Mouse (Mus musculus): ENCODE data around the gene Ctdsp2. TPM values are rescaled to one million over a fixed set of nuclear protein-coding genes. Genes with fewer than 3 reads are reported as not detected.
A peak's percentile ranks its signal among the peaks of the same experiment; 100 is the strongest.

The Ctdsp2 gene
- polyA plus RNA-seq, 1 experiment from 2014 or later: 22.9 TPM

- Histone ChIP-seq H3K27ac (peak overlapping the region; percentile 66), H3K9me3 (ENCODE audit: control insufficient read depth, low read length) (no peaks in the 10 kb centered on the region), H3K4me3 (replicated peaks; ENCODE audit: low read length) (0 out of 2 replicates have a peak overlapping the region, but pooled peaks have one; percentile 1), H3K4me2 (replicated peaks) (peak overlapping the region; percentile 48), H3K4me1 (replicated peaks; ENCODE audit: control insufficient read depth, insufficient read depth, low read length) (peaks cover 15% of the 10 kb centered on the region), H3K36me3 (replicated peaks; ENCODE audit: control insufficient read depth, insufficient read depth) (no peaks in the 10 kb centered on the region), H3K9ac (peak overlapping the region; percentile 49), H3K27me3 (ENCODE audit: control insufficient read depth, insufficient read depth, low read length) (peaks cover 58% of the 10 kb centered on the region)
- DNase-seq (ENCODE audit: low spot score) (peak; percentile 68), ATAC-seq (ENCODE audit: low FRiP score) (peak; percentile 81)
- 1% methylated on average over 25 of the region's 25 CpGs for WGBS
These were observed 21.0 kb upstream of the Ctdsp2 start for GRCm38 (mm10) chr10:126957359-126958107.

GRCm38 (mm10) chr10:126960496-126960895, 18.0 kb upstream of the Ctdsp2 start:
- Histone ChIP-seq H3K9me3 (ENCODE audit: control insufficient read depth, low read length) (no peaks in the 10 kb centered on the region), H3K4me1 (replicated peaks; ENCODE audit: control insufficient read depth, insufficient read depth, low read length) (peaks cover 15% of the 10 kb centered on the region), H3K4me3 (replicated peaks; ENCODE audit: low read length) (no peak overlapping the region), H3K9ac (no peak overlapping the region), H3K27me3 (ENCODE audit: control insufficient read depth, insufficient read depth, low read length) (peaks cover 60% of the 10 kb centered on the region), H3K36me3 (replicated peaks; ENCODE audit: control insufficient read depth, insufficient read depth) (no peaks in the 10 kb centered on the region), H3K4me2 (replicated peaks) (no peak overlapping the region), H3K27ac (no peak overlapping the region)
- WGBS: 81% methylated on average over 8 of the region's 8 CpGs
- no peak for DNase-seq (ENCODE audit: low spot score)
- no peak for ATAC-seq (ENCODE audit: low FRiP score)

- H3K4me2 ChIP-seq (replicated peaks): no peak overlapping the region
- no peak for ATAC-seq (ENCODE audit: low FRiP score)
- no peak overlapping the region for H3K27ac ChIP-seq
- no peaks in the 10 kb centered on the region for H3K36me3 ChIP-seq (replicated peaks; ENCODE audit: control insufficient read depth, insufficient read depth)
- peaks cover 12% of the 10 kb centered on the region for H3K4me1 ChIP-seq (replicated peaks; ENCODE audit: control insufficient read depth, insufficient read depth, low read length)
- H3K4me3 ChIP-seq (replicated peaks; ENCODE audit: low read length): no peak overlapping the region
- no peak for DNase-seq (ENCODE audit: low spot score)
- WGBS: 61% methylated on average over 10 of the region's 10 CpGs
- H3K9ac ChIP-seq: no peak overlapping the region
- H3K27me3 ChIP-seq (ENCODE audit: control insufficient read depth, insufficient read depth, low read length): peaks cover 49% of the 10 kb centered on the region
- H3K9me3 ChIP-seq (ENCODE audit: control insufficient read depth, low read length): no peaks in the 10 kb centered on the region
These were observed 16.8 kb upstream of the Ctdsp2 start for GRCm38 (mm10) chr10:126961757-126962156.

- Histone ChIP-seq H3K9ac (no peak overlapping the region; the same call in 1 of the 2 replicates), H3K27ac (no peak overlapping the region), H3K36me3 (replicated peaks; ENCODE audit: control insufficient read depth, insufficient read depth) (no peaks in the 10 kb centered on the region), H3K4me3 (replicated peaks; ENCODE audit: low read length) (no peak overlapping the region), H3K4me1 (replicated peaks; ENCODE audit: control insufficient read depth, insufficient read depth, low read length) (peaks cover 5% of the 10 kb centered on the region), H3K4me2 (replicated peaks) (0 out of 2 replicates have a peak overlapping the region, but pooled peaks have one; percentile 2), H3K9me3 (ENCODE audit: control insufficient read depth, low read length) (no peaks in the 10 kb centered on the region), H3K27me3 (ENCODE audit: control insufficient read depth, insufficient read depth, low read length) (peaks cover 49% of the 10 kb centered on the region)
- ATAC-seq (ENCODE audit: low FRiP score) (peak; percentile 46; the same call in 1 of the 2 replicates), DNase-seq (ENCODE audit: low spot score) (no peak)
- WGBS: 25% methylated on average over 15 of the region's 15 CpGs
These were observed 16.1 kb upstream of the Ctdsp2 start for GRCm38 (mm10) chr10:126962271-126962965.

- Histone ChIP-seq H3K4me2 (replicated peaks) (no peak overlapping the region), H3K4me1 (replicated peaks; ENCODE audit: control insufficient read depth, insufficient read depth, low read length) (peaks cover under 1% of the 10 kb centered on the region; the same call in 1 of the 2 replicates), H3K27ac (no peak overlapping the region), H3K36me3 (replicated peaks; ENCODE audit: control insufficient read depth, insufficient read depth) (no peaks in the 10 kb centered on the region), H3K4me3 (replicated peaks; ENCODE audit: low read length) (no peak overlapping the region), H3K9me3 (ENCODE audit: control insufficient read depth, low read length) (no peaks in the 10 kb centered on the region), H3K9ac (no peak overlapping the region), H3K27me3 (ENCODE audit: control insufficient read depth, insufficient read depth, low read length) (peaks cover 49% of the 10 kb centered on the region)
- DNase-seq (ENCODE audit: low spot score) (no peak), ATAC-seq (ENCODE audit: low FRiP score) (no peak)
- 46% methylated on average over 6 of the region's 6 CpGs for WGBS
These were observed 15.6 kb upstream of the Ctdsp2 start for GRCm38 (mm10) chr10:126962966-126963330.

- Histone ChIP-seq H3K4me1 (replicated peaks; ENCODE audit: control insufficient read depth, insufficient read depth, low read length) (no peaks in the 10 kb centered on the region; the same call in 1 of the 2 replicates), H3K36me3 (replicated peaks; ENCODE audit: control insufficient read depth, insufficient read depth) (no peaks in the 10 kb centered on the region), H3K27me3 (ENCODE audit: control insufficient read depth, insufficient read depth, low read length) (peaks cover 46% of the 10 kb centered on the region), H3K27ac (no peak overlapping the region), H3K4me3 (replicated peaks; ENCODE audit: low read length) (no peak overlapping the region), H3K9ac (no peak overlapping the region), H3K4me2 (replicated peaks) (no peak overlapping the region), H3K9me3 (ENCODE audit: control insufficient read depth, low read length) (no peaks in the 10 kb centered on the region)
- no peak for ATAC-seq (ENCODE audit: low FRiP score)
- DNase-seq (ENCODE audit: low spot score): no peak
- WGBS: 95% methylated on average over 8 of the region's 8 CpGs
These were observed 14.7 kb upstream of the Ctdsp2 start for GRCm38 (mm10) chr10:126963821-126964220.

- Histone ChIP-seq H3K36me3 (replicated peaks; ENCODE audit: control insufficient read depth, insufficient read depth) (no peaks in the 10 kb centered on the region), H3K4me1 (replicated peaks; ENCODE audit: control insufficient read depth, insufficient read depth, low read length) (peaks cover 5% of the 10 kb centered on the region; the same call in 1 of the 2 replicates), H3K9me3 (ENCODE audit: control insufficient read depth, low read length) (no peaks in the 10 kb centered on the region), H3K4me3 (replicated peaks; ENCODE audit: low read length) (no peak overlapping the region), H3K27me3 (ENCODE audit: control insufficient read depth, insufficient read depth, low read length) (peaks cover 24% of the 10 kb centered on the region), H3K9ac (no peak overlapping the region), H3K27ac (no peak overlapping the region), H3K4me2 (replicated peaks) (peak overlapping the region; percentile 22; the same call in 1 of the 2 replicates)
- DNase-seq (ENCODE audit: low spot score): no peak
- ATAC-seq (ENCODE audit: low FRiP score): no peak
- 8% methylated on average over 12 of the region's 12 CpGs for WGBS
These were observed 7.0 kb upstream of the Ctdsp2 start for GRCm38 (mm10) chr10:126971363-126972050.

GRCm38 (mm10) chr10:126972051-126972725, 6.3 kb upstream of the Ctdsp2 start:
- DNase-seq (ENCODE audit: low spot score) (no peak), ATAC-seq (ENCODE audit: low FRiP score) (peak; percentile 51; the same call in 1 of the 2 replicates)
- Histone ChIP-seq H3K27ac (no peak overlapping the region), H3K36me3 (replicated peaks; ENCODE audit: control insufficient read depth, insufficient read depth) (no peaks in the 10 kb centered on the region), H3K4me2 (replicated peaks) (peak overlapping the region; percentile 22), H3K4me3 (replicated peaks; ENCODE audit: low read length) (no peak overlapping the region), H3K9ac (peak overlapping the region; percentile 11; the same call in 1 of the 2 replicates), H3K9me3 (ENCODE audit: control insufficient read depth, low read length) (no peaks in the 10 kb centered on the region), H3K4me1 (replicated peaks; ENCODE audit: control insufficient read depth, insufficient read depth, low read length) (peaks cover 5% of the 10 kb centered on the region; the same call in 1 of the 2 replicates), H3K27me3 (ENCODE audit: control insufficient read depth, insufficient read depth, low read length) (peaks cover 24% of the 10 kb centered on the region)
- WGBS: 8% methylated on average over 13 of the region's 13 CpGs

Measured in hindbrain, embryonic 14.5 days (tissue).